Mouse (Mus musculus) heart, embryonic 13.5 days (tissue): Measurements from ENCODE around the gene Ogdhl. TPM values are rescaled to one million over a fixed set of nuclear protein-coding genes. Genes with fewer than 3 reads are reported as not detected.
A peak's percentile ranks its signal among the peaks of the same experiment; 100 is the strongest.

Source experiments
- ATAC-seq: fragments of 200-750 bp; cut with Nextera tagmentation; 2 replicates; pipeline ENCODE4 v1.8.0; 2017; ENCODE audit warnings: moderate TSS enrichment; ENCODE audit not compliant: insufficient number of reproducible peaks, low FRiP score, low TSS enrichment; ENCODE audit errors: extremely low read depth
- H3K27ac ChIP-seq: fragments of 300-500 bp; sonication (generic); replicated peaks from 2 replicates; pipeline ENCODE4 v1.5.1; 2015; ENCODE audit warnings: moderate library complexity, mild to moderate bottlenecking, inconsistent platforms
- H3K27me3 ChIP-seq: fragments of 300-500 bp; sonication (generic); replicated peaks from 2 replicates; pipeline ENCODE4 v1.6.1; 2015; ENCODE audit warnings: mild to moderate bottlenecking, inconsistent platforms
- H3K36me3 ChIP-seq: fragments of 300-500 bp; sonication (generic); 2 replicates; pipeline ENCODE4 v1.6.1; 2015; ENCODE audit warnings: mild to moderate bottlenecking, inconsistent platforms
- H3K4me1 ChIP-seq: fragments of 300-500 bp; sonication (generic); 2 replicates; pipeline ENCODE4 v1.6.1; 2015; ENCODE audit warnings: inconsistent platforms
- H3K4me2 ChIP-seq: fragments of 300-500 bp; sonication (generic); 2 replicates; pipeline ENCODE4 v1.6.1; 2015; ENCODE audit warnings: inconsistent platforms, mild to moderate bottlenecking, moderate library complexity
- H3K4me3 ChIP-seq: fragments of 300-500 bp; sonication (generic); 2 replicates; pipeline ENCODE4 v1.5.1; 2015; ENCODE audit warnings: moderate library complexity, mild to moderate bottlenecking, inconsistent platforms
- H3K9ac ChIP-seq: fragments of 300-500 bp; sonication (generic); 2 replicates; pipeline ENCODE4 v1.6.1; 2015; ENCODE audit warnings: inconsistent platforms, mild to moderate bottlenecking, moderate library complexity
- H3K9me3 ChIP-seq: fragments of 300-500 bp; sonication (generic); 2 replicates; pipeline ENCODE4 v1.6.1; 2016; ENCODE audit warnings: inconsistent platforms
- WGBS: fragments of 180-500 bp; shearing (Covaris S2); methylation state at CpG from one replicate; pipeline ENCODE4 v1.1.7; 2015; ENCODE audit warnings: mixed read lengths; 5-methylcytosine and 5-hydroxymethylcytosine counted together
- polyA plus RNA-seq: library from polyadenylated mRNA; unstranded; fragments of >200 nt; fragmentation: Nextera tagmentation; extraction: Ambion mirVana; gene quantifications from 2 replicates; pipeline ENCODE4 v1.2.1, GENCODE M21; 2015

The Ogdhl gene
- 14.6 and 16.1 TPM in 2 replicates for polyA plus RNA-seq

- 3% methylated on average over 48 of the region's 50 CpGs for WGBS
- Histone ChIP-seq H3K4me1 (peaks cover 8% of the 10 kb centered on the region; the same call in 1 of the 2 replicates), H3K9ac (peak within 1 kb of the TSS; percentile 83), H3K4me2 (peak within 1 kb of the TSS; percentile 88), H3K27ac (no peak within 1 kb of the TSS), H3K9me3 (no peaks in the 10 kb centered on the region), H3K4me3 (peak within 1 kb of the TSS; percentile 74), H3K27me3 (no peaks in the 10 kb centered on the region; the same call in 1 of the 2 replicates), H3K36me3 (no peaks in the 10 kb centered on the region)
- ATAC-seq, result 0 out of 2 replicates have a peak, but pooled peaks have one; percentile 46
Observed at GRCm38 (mm10) chr14:32321732-32322685, at the start of gene Ogdhl. Gene Ogdhl (plus strand): TSS chr14:32322019.

DNA sequence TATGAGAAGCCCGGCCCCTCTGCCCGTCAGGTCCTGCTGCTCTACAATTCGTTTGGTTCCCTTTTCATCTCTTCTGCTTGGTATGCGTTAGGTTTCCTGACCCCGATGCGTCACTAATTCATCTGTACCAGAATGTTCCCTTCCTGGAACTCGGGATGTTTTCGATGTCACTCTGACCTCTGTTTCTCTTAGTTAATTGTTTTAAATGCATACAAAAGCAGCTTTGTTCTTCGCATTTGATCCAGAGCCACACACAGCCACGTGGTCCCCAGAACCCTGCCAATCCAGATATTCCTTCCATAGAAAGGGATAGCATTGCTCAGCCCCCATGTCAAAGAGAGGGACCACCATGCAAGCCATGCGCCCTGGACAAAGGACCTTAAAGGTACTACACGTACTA is 20.2 kb upstream of the Ogdhl start:
- Histone ChIP-seq H3K4me3 (no peak overlapping the region), H3K27ac (no peak overlapping the region), H3K36me3 (peaks cover 32% of the 10 kb centered on the region), H3K4me1 (no peaks in the 10 kb centered on the region), H3K4me2 (no peak overlapping the region), H3K9me3 (no peaks in the 10 kb centered on the region), H3K9ac (no peak overlapping the region), H3K27me3 (no peaks in the 10 kb centered on the region)
- WGBS, result 79% methylated on average over 12 of the region's 12 CpGs
- ATAC-seq, result no peak

DNA sequence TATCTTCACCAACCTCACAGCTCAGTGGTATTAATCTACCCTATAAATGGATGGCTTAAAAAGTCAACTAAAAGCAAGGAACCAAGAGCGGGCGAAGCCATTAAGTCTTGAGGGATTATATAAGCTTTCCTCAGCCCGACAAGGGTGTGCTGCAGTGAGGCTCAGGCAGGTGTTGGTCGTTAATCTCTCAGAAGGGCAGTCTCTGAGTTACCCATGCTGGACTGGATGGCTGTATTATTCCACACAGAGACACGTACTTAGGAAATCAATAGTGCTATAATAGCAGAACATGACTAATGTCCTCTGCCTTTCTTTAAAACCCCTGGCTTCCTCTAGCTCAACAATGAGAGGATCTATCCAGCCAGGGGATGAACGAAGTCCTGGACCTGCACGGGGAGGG is 19.4 kb upstream of the Ogdhl start:
- Histone ChIP-seq H3K36me3 (peaks cover 27% of the 10 kb centered on the region), H3K4me3 (no peak overlapping the region), H3K27me3 (no peaks in the 10 kb centered on the region), H3K4me2 (no peak overlapping the region), H3K9me3 (no peaks in the 10 kb centered on the region), H3K27ac (no peak overlapping the region), H3K4me1 (no peaks in the 10 kb centered on the region), H3K9ac (no peak overlapping the region)
- no peak for ATAC-seq
- 85% methylated on average over 7 of the region's 7 CpGs for WGBS

DNA sequence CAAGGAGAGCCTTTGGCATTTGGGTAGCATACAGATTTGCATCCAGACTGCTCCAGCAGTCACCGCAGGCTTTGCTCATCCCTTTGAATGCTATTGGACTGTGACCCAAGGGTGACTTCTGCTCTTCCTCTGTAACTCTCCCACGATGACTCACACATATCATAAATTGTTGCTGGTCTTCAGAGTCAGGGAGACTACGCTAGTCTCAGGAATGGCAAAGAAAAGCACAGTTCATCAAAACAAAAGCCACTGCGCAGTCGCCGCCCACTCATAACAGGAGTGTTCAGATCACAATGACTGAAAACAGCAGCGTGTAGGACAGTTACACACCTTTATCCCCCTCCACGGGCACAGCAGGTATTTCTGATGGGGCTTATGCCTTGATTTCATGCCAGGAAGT is 16.9 kb upstream of the Ogdhl start:
- H3K27me3 ChIP-seq, result no peaks in the 10 kb centered on the region
- no peak overlapping the region for H3K9ac ChIP-seq
- peaks cover 11% of the 10 kb centered on the region; the same call in 1 of the 2 replicates for H3K36me3 ChIP-seq
- H3K9me3 ChIP-seq, result no peaks in the 10 kb centered on the region
- WGBS, result 82% methylated on average over 8 of the region's 8 CpGs
- H3K4me2 ChIP-seq, result no peak overlapping the region
- no peak overlapping the region for H3K27ac ChIP-seq
- ATAC-seq, result no peak
- no peak overlapping the region for H3K4me3 ChIP-seq
- H3K4me1 ChIP-seq, result no peaks in the 10 kb centered on the region

DNA sequence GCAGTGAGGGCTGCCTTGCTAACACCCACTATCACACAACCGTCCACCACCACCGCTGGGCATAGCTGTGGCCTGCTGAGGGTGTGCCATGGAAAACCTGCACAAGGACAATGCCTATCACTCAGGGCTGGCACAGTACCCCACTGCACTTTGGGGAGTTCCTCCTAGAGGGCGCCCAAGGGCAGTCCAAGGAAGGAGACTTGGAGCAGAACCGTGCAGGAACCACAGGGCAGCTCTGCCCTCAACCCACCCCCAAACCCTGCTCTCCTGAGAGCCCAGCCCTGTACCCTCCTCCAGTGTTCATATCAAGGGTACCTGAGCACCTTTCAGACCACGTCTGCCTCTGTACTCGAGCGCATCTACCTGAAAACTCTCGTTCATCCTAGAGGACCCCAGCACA is 11.9 kb upstream of the Ogdhl start:
- H3K4me2 ChIP-seq, result no peak overlapping the region
- H3K9ac ChIP-seq, result no peak overlapping the region
- H3K27me3 ChIP-seq, result no peaks in the 10 kb centered on the region
- no peaks in the 10 kb centered on the region for H3K36me3 ChIP-seq
- WGBS, result 36% methylated on average over 8 of the region's 8 CpGs
- ATAC-seq, result no peak
- H3K4me1 ChIP-seq, result no peaks in the 10 kb centered on the region
- no peaks in the 10 kb centered on the region for H3K9me3 ChIP-seq
- no peak overlapping the region for H3K27ac ChIP-seq
- H3K4me3 ChIP-seq, result no peak overlapping the region

- Histone ChIP-seq H3K4me3 (no peak overlapping the region), H3K9ac (no peak overlapping the region), H3K9me3 (no peaks in the 10 kb centered on the region), H3K4me2 (no peak overlapping the region), H3K27me3 (no peaks in the 10 kb centered on the region), H3K4me1 (no peaks in the 10 kb centered on the region), H3K36me3 (no peaks in the 10 kb centered on the region), H3K27ac (no peak overlapping the region)
- WGBS, result 85% methylated on average over 2 of the region's 2 CpGs
- ATAC-seq, result no peak
Observed at GRCm38 (mm10) chr14:32311381-32312035, 10.3 kb upstream of the Ogdhl start.

- ATAC-seq, result no peak
- H3K9me3 ChIP-seq, result no peaks in the 10 kb centered on the region
- H3K27me3 ChIP-seq, result no peaks in the 10 kb centered on the region
- H3K36me3 ChIP-seq, result no peaks in the 10 kb centered on the region
- no peak overlapping the region for H3K27ac ChIP-seq
- peaks cover 8% of the 10 kb centered on the region; the same call in 1 of the 2 replicates for H3K4me1 ChIP-seq
- H3K9ac ChIP-seq, result no peak overlapping the region
- 5% methylated on average over 4 of the region's 4 CpGs for WGBS
- H3K4me2 ChIP-seq, result no peak overlapping the region
- no peak overlapping the region for H3K4me3 ChIP-seq
Observed at GRCm38 (mm10) chr14:32317822-32318221, 4.0 kb upstream of the Ogdhl start.

DNA sequence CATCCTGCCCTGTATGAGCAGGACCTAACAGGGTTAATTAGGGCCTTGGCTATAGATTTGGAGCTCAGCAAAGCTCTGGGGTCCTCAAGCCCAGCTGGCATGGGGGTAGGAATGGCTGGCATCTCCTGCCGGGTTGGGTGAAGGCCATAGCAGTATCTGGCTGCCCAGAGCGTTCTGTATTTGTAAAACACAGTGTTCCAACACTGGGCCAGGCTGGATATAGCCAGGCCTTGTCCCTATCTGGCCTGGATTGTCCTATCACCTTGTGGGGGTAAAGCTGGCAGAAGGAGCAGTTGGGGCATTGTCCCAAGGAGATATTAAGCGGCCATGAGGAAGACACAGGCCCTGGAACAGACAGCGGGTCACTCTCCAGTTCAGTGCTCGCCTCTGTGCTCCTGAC is 1.4 kb downstream of the Ogdhl start:
- no peaks in the 10 kb centered on the region; the same call in 1 of the 2 replicates for H3K27me3 ChIP-seq

DNA sequence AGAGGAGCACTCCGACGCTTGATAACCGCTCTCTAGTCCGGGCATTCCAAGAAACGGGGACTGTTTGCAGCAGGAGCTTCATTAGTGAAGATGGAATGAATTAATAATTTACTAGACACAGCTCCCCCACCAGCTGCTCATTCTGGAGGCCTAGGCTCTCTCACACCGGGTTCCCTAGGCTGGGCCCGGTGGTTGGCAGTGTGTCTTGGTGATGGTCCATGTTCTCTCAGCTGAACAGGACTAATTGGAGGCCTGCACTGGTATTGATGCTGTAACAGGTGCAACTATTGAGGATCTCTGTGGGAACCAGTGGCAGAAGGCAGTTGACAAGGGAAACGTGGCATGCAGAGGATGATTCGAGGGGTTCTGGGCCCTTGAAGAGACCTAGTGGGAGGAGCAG is 5.5 kb downstream of the Ogdhl start:
- no peak overlapping the region for H3K9ac ChIP-seq
- H3K27me3 ChIP-seq, result no peaks in the 10 kb centered on the region; the same call in 1 of the 2 replicates
- H3K4me3 ChIP-seq, result no peak overlapping the region
- no peaks in the 10 kb centered on the region for H3K9me3 ChIP-seq
- no peak for ATAC-seq
- 0 out of 2 replicates have a peak, but pooled peaks cover 6% of the 10 kb centered on the region for H3K36me3 ChIP-seq
- H3K27ac ChIP-seq, result no peak overlapping the region
- H3K4me1 ChIP-seq, result peaks cover 2% of the 10 kb centered on the region; the same call in 1 of the 2 replicates
- H3K4me2 ChIP-seq, result no peak overlapping the region
- 88% methylated on average over 9 of the region's 9 CpGs for WGBS

More for the DNA sequence above, 1.4 kb downstream of the Ogdhl start:
- Histone ChIP-seq H3K9ac (no peak overlapping the region), H3K36me3 (no peaks in the 10 kb centered on the region), H3K9me3 (no peaks in the 10 kb centered on the region), H3K27ac (no peak overlapping the region), H3K4me3 (no peak overlapping the region), H3K4me1 (peaks cover 8% of the 10 kb centered on the region; the same call in 1 of the 2 replicates), H3K4me2 (no peak overlapping the region)
- no peak for ATAC-seq
- 77% methylated on average over 5 of the region's 5 CpGs for WGBS

GRCm38 (mm10) chr14:32332515-32333445 is 11.0 kb downstream of the Ogdhl start:
- Histone ChIP-seq H3K27ac (no peak overlapping the region), H3K4me2 (no peak overlapping the region), H3K9ac (no peak overlapping the region), H3K27me3 (no peaks in the 10 kb centered on the region), H3K4me1 (no peaks in the 10 kb centered on the region), H3K36me3 (peaks cover 24% of the 10 kb centered on the region), H3K9me3 (no peaks in the 10 kb centered on the region), H3K4me3 (no peak overlapping the region)
- 84% methylated on average over 20 of the region's 20 CpGs for WGBS
- no peak for ATAC-seq
